Mouse (Mus musculus) embryonic facial prominence, embryonic 14.5 days (tissue): ENCODE measurements around the gene Zfhx3. TPM values are rescaled to one million over a fixed set of nuclear protein-coding genes. Genes with fewer than 3 reads are reported as not detected.

Experiments
- ATAC-seq: fragments of 200-750 bp; cut with Nextera tagmentation; 2 replicates; pipeline ENCODE4 v1.8.0; 2017; ENCODE audit warnings: low read depth, moderate number of reproducible peaks, moderate TSS enrichment
- DNase-seq: peaks from one replicate; pipeline ENCODE4 v3.0.0-alpha.2; 2015; ENCODE audit warnings: low spot score
- H3K27ac ChIP-seq: fragments of 300-500 bp; sonication (generic); replicated peaks from 2 replicates; pipeline ENCODE4 v1.5.1; 2014; ENCODE audit warnings: low read depth, mild to moderate bottlenecking, low read length, moderate library complexity
- H3K27me3 ChIP-seq: fragments of 300-500 bp; sonication (generic); replicated peaks from 2 replicates; pipeline ENCODE4 v1.6.1; 2014; ENCODE audit warnings: low read length; ENCODE audit not compliant: control insufficient read depth, insufficient read depth
- H3K36me3 ChIP-seq: fragments of 300-500 bp; sonication (generic); 2 replicates; pipeline ENCODE4 v1.6.1; 2014; ENCODE audit warnings: low read length, mixed read lengths; ENCODE audit not compliant: control insufficient read depth, insufficient read depth
- H3K4me1 ChIP-seq: fragments of 300-500 bp; sonication (generic); 2 replicates; pipeline ENCODE4 v1.6.1; 2014; ENCODE audit warnings: antibody characterized with exemption, low read length; ENCODE audit not compliant: control insufficient read depth, insufficient read depth
- H3K4me2 ChIP-seq: fragments of 300-500 bp; sonication (generic); 2 replicates; pipeline ENCODE4 v1.6.1; 2014; ENCODE audit warnings: low read depth, mild to moderate bottlenecking, low read length, moderate library complexity, mixed read lengths
- H3K4me3 ChIP-seq: fragments of 300-500 bp; sonication (generic); 2 replicates; pipeline ENCODE4 v1.5.1; 2014; ENCODE audit warnings: low read depth, mild to moderate bottlenecking, low read length
- H3K9ac ChIP-seq: fragments of 300-500 bp; sonication (generic); 2 replicates; pipeline ENCODE4 v1.6.1; 2014; ENCODE audit warnings: low read depth, mild to moderate bottlenecking, low read length, moderate library complexity, mixed read lengths
- H3K9me3 ChIP-seq: fragments of 300-500 bp; sonication (generic); 2 replicates; pipeline ENCODE4 v1.6.1; 2016; ENCODE audit warnings: low read length; ENCODE audit not compliant: control insufficient read depth
- WGBS: fragments of 180-500 bp; shearing (Covaris S2); extraction: QIAGEN DNeasy Blood & Tissue Kit; methylation state at CpG from one replicate; pipeline ENCODE4 v1.1.7; 2014; 5-methylcytosine and 5-hydroxymethylcytosine counted together
- polyA plus RNA-seq: library from polyadenylated mRNA; unstranded; fragments of >200 nt; fragmentation: Nextera tagmentation; extraction: Ambion mirVana; gene quantifications from 2 replicates; pipeline ENCODE4 v1.2.1, GENCODE M21; 2014

Gene Zfhx3
- polyA plus RNA-seq, 1 experiment from 2014 or later, result 14.2 TPM

- no peak overlapping the region for H3K4me3 ChIP-seq
- no peaks in the 10 kb centered on the region for H3K9me3 ChIP-seq
- WGBS, result 41% methylated on average over 19 of the region's 19 CpGs
- H3K27me3 ChIP-seq, result no peaks in the 10 kb centered on the region
- 0 out of 2 replicates have a peak overlapping the region, but pooled peaks have one; percentile 9 for H3K9ac ChIP-seq
- peak overlapping the region; percentile 64 for H3K27ac ChIP-seq
- H3K4me2 ChIP-seq, result peak overlapping the region; percentile 8; the same call in 1 of the 2 replicates
- DNase-seq, result peak; percentile 65
- peak; percentile 73 for ATAC-seq
- H3K4me1 ChIP-seq, result peaks cover 27% of the 10 kb centered on the region
- H3K36me3 ChIP-seq, result no peaks in the 10 kb centered on the region
Measured at GRCm38 (mm10) chr8:108764403-108765194, 822.2 kb downstream of the Zfhx3 start.

DNA sequence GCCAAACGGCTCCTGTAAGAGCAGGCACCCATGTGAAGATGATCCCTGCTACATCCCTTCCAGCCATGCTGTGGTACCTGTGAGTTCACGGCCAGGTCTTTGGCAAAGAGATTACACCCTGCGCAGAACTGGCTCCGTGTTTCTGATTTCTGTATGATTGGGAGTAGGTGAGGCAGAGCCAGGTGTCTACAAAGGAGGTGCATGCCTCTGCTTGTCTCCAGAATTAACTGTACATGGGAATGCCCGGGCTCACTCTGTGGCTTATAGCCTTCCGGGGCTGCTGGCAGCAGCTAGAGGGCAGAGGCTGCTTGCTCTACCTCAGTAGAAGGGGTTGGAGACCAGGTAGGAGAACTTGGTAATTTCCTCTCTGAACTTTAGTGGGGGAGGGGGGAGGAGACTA, 823.7 kb downstream of the Zfhx3 start:
- H3K36me3 ChIP-seq, result no peaks in the 10 kb centered on the region
- peaks cover 27% of the 10 kb centered on the region for H3K4me1 ChIP-seq
- WGBS, result 76% methylated on average over 6 of the region's 6 CpGs
- no peaks in the 10 kb centered on the region for H3K9me3 ChIP-seq
- H3K27me3 ChIP-seq, result no peaks in the 10 kb centered on the region
- H3K9ac ChIP-seq, result no peak overlapping the region
- ATAC-seq, result peak; percentile 19; the same call in 1 of the 2 replicates
- H3K27ac ChIP-seq, result no peak overlapping the region
- DNase-seq, result peak; percentile 52
- no peak overlapping the region for H3K4me2 ChIP-seq
- no peak overlapping the region for H3K4me3 ChIP-seq

- H3K9ac ChIP-seq, result no peak overlapping the region
- H3K4me3 ChIP-seq, result no peak overlapping the region
- no peaks in the 10 kb centered on the region for H3K36me3 ChIP-seq
- H3K9me3 ChIP-seq, result no peaks in the 10 kb centered on the region
- WGBS, result 76% methylated on average over 7 of the region's 7 CpGs
- DNase-seq, result no peak
- H3K27ac ChIP-seq, result no peak overlapping the region
- H3K4me2 ChIP-seq, result no peak overlapping the region
- peaks cover 25% of the 10 kb centered on the region for H3K4me1 ChIP-seq
- H3K27me3 ChIP-seq, result no peaks in the 10 kb centered on the region
- no peak for ATAC-seq
Measured at GRCm38 (mm10) chr8:108768051-108768450, 825.6 kb downstream of the Zfhx3 start.

GRCm38 (mm10) chr8:108770334-108770733, 827.9 kb downstream of the Zfhx3 start:
- no peak for DNase-seq
- Histone ChIP-seq H3K4me1 (peaks cover 11% of the 10 kb centered on the region; the same call in 1 of the 2 replicates), H3K4me2 (no peak overlapping the region), H3K9me3 (no peaks in the 10 kb centered on the region), H3K27ac (no peak overlapping the region), H3K9ac (no peak overlapping the region), H3K36me3 (no peaks in the 10 kb centered on the region), H3K4me3 (no peak overlapping the region), H3K27me3 (no peaks in the 10 kb centered on the region)
- whole genome bisulfite sequencing, result 84% methylated on average over 4 of the region's 4 CpGs
- no peak for ATAC-seq

DNA sequence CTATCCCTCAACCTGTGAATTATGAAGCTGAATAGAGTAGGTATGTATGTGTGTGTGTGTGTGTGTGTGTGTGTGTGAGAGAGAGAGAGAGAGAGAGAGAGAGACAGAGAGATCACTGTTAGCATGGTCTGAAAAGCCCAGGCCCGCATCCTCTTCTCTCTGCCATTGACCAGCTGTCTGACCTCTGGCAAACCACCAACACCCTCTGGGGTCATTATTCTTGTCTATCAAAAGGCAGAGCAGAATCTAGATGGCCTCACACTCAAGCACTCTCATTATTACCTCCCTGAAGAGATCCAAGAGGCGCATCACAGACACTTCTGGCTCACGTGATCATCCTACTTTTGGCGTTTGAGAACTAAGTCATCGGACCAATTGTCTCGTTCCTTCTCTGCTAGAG, 831.0 kb downstream of the Zfhx3 start:
- Histone ChIP-seq H3K4me2 (no peak overlapping the region), H3K4me1 (peaks cover 22% of the 10 kb centered on the region), H3K27me3 (no peaks in the 10 kb centered on the region), H3K4me3 (no peak overlapping the region), H3K36me3 (no peaks in the 10 kb centered on the region), H3K9me3 (no peaks in the 10 kb centered on the region), H3K9ac (no peak overlapping the region), H3K27ac (no peak overlapping the region)
- WGBS, result 85% methylated on average over 6 of the region's 6 CpGs
- DNase-seq (no peak), ATAC-seq (no peak)

GRCm38 (mm10) chr8:108778063-108778462, 835.6 kb downstream of the Zfhx3 start:
- no peak overlapping the region for H3K9ac ChIP-seq
- H3K36me3 ChIP-seq, result no peaks in the 10 kb centered on the region
- H3K4me3 ChIP-seq, result no peak overlapping the region
- H3K27ac ChIP-seq, result no peak overlapping the region
- ATAC-seq (no peak), DNase-seq (peak; percentile 67)
- 59% methylated on average over 12 of the region's 12 CpGs for WGBS
- peaks cover 28% of the 10 kb centered on the region for H3K4me1 ChIP-seq
- H3K27me3 ChIP-seq, result no peaks in the 10 kb centered on the region
- no peak overlapping the region for H3K4me2 ChIP-seq
- H3K9me3 ChIP-seq, result no peaks in the 10 kb centered on the region

- Histone ChIP-seq H3K9me3 (no peaks in the 10 kb centered on the region), H3K9ac (no peak overlapping the region), H3K4me1 (peaks cover 30% of the 10 kb centered on the region), H3K4me2 (no peak overlapping the region), H3K27me3 (no peaks in the 10 kb centered on the region), H3K27ac (no peak overlapping the region), H3K4me3 (no peak overlapping the region), H3K36me3 (no peaks in the 10 kb centered on the region)
- DNase-seq, result no peak
- WGBS, result 82% methylated on average over 9 of the region's 9 CpGs
- no peak for ATAC-seq
Measured at GRCm38 (mm10) chr8:108778551-108778950, 836.1 kb downstream of the Zfhx3 start.

GRCm38 (mm10) chr8:108780766-108781165, 838.3 kb downstream of the Zfhx3 start:
- Histone ChIP-seq H3K4me2 (no peak overlapping the region), H3K4me3 (no peak overlapping the region), H3K36me3 (no peaks in the 10 kb centered on the region), H3K27ac (no peak overlapping the region), H3K9me3 (no peaks in the 10 kb centered on the region), H3K27me3 (no peaks in the 10 kb centered on the region), H3K4me1 (peaks cover 24% of the 10 kb centered on the region), H3K9ac (no peak overlapping the region)
- no peak for ATAC-seq
- no peak for DNase-seq
- WGBS, result 74% methylated on average over 6 of the region's 6 CpGs

DNA sequence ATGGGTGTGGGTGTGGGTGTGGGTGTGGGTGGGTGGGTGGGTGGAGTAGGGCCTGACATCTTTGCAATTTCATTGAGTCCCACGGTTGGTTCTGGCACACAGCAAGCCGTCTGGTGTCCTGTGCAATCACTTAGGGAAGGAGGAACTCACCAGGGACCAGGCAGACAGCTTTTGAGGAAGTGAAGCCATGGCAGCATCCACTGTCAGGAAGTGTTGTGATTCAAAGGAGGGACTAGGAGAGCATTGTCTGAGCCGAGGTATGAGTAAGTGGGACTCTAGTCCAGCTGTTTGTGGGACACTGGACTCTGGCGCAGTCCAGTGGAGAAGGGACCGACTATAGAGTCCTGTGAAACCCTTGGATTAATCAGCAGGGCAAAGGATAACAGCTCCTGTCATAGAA, 838.7 kb downstream of the Zfhx3 start:
- WGBS, result 70% methylated on average over 5 of the region's 5 CpGs
- Histone ChIP-seq H3K4me3 (no peak overlapping the region), H3K27ac (no peak overlapping the region), H3K9me3 (no peaks in the 10 kb centered on the region), H3K27me3 (no peaks in the 10 kb centered on the region), H3K36me3 (no peaks in the 10 kb centered on the region), H3K4me2 (no peak overlapping the region), H3K4me1 (peaks cover 20% of the 10 kb centered on the region), H3K9ac (no peak overlapping the region)
- ATAC-seq (no peak), DNase-seq (no peak)
